Mouse (Mus musculus) frontal cortex, postnatal 25 days (tissue): ENCODE results near the gene Alpl.

ENCODE experiments used
- DNase-seq, 2 experiments: peaks; one replicate each; pipeline ENCODE4 v3.0.0; 2022; ENCODE audit warnings: low spot score in 2 of 2

Alpl gene

GRCm38 (mm10) chr4:137770901-137771612, 25.1 kb downstream of the Alpl start:
- no peak for DNase-seq

GRCm38 (mm10) chr4:137769635-137770034, 26.5 kb downstream of the Alpl start:
- DNase-seq, result no peak

- no peak for DNase-seq
These were observed 27.4 kb downstream of the Alpl start for GRCm38 (mm10) chr4:137768831-137769230.

GRCm38 (mm10) chr4:137768381-137768780, 27.8 kb downstream of the Alpl start:
- no peak for DNase-seq

- no peak for DNase-seq
These were observed 29.8 kb downstream of the Alpl start for GRCm38 (mm10) chr4:137766365-137766764.

GRCm38 (mm10) chr4:137765554-137765971, 30.6 kb downstream of the Alpl start:
- no peak for DNase-seq

GRCm38 (mm10) chr4:137764621-137765020, 31.6 kb downstream of the Alpl start:
- DNase-seq, result no peak

- no peak for DNase-seq
These were observed 32.2 kb downstream of the Alpl start for GRCm38 (mm10) chr4:137763920-137764495.

GRCm38 (mm10) chr4:137762886-137763285, 33.3 kb downstream of the Alpl start:
- DNase-seq, result no peak

- DNase-seq, result no peak
These were observed 41.7 kb downstream of the Alpl start for GRCm38 (mm10) chr4:137754446-137754845.

- no peak for DNase-seq
These were observed 43.0 kb downstream of the Alpl start for GRCm38 (mm10) chr4:137753199-137753598.

- no peak for DNase-seq
These were observed 43.7 kb downstream of the Alpl start for GRCm38 (mm10) chr4:137752471-137752870.

GRCm38 (mm10) chr4:137751717-137752116, 44.5 kb downstream of the Alpl start:
- no peak for DNase-seq

GRCm38 (mm10) chr4:137751310-137751709, 44.9 kb downstream of the Alpl start:
- DNase-seq, result no peak

- no peak for DNase-seq
These were observed 46.1 kb downstream of the Alpl start for GRCm38 (mm10) chr4:137750121-137750520.

GRCm38 (mm10) chr4:137749680-137750079, 46.5 kb downstream of the Alpl start:
- DNase-seq, result no peak

- DNase-seq, result no peak
These were observed 47.5 kb downstream of the Alpl start for GRCm38 (mm10) chr4:137748726-137749125.

- DNase-seq, result no peak
These were observed 48.6 kb downstream of the Alpl start for GRCm38 (mm10) chr4:137747590-137747989.

- no peak for DNase-seq
These were observed 49.1 kb downstream of the Alpl start for GRCm38 (mm10) chr4:137747091-137747490.

GRCm38 (mm10) chr4:137744433-137744918, 51.7 kb downstream of the Alpl start:
- DNase-seq, result no peak

- DNase-seq, result no peak
These were observed 52.4 kb downstream of the Alpl start for GRCm38 (mm10) chr4:137743791-137744190.

- no peak for DNase-seq
These were observed 55.8 kb downstream of the Alpl start for GRCm38 (mm10) chr4:137740350-137740749.

GRCm38 (mm10) chr4:137739151-137739923, 56.8 kb downstream of the Alpl start:
- DNase-seq, result no peak
